Mouse (Mus musculus): ENCODE measurements around the gene Slc41a1. TPM values are rescaled to one million over a fixed set of nuclear protein-coding genes. Genes with fewer than 3 reads are reported as not detected.

The Slc41a1 gene
- polyA plus RNA-seq, 1 experiment from 2014 or later: 11.5 TPM

Other genes starting within 250 kb of the Slc41a1 start
- gene Avpr1b, start 228.3 kb upstream of the Slc41a1 start, polyA plus RNA-seq (2016; fragmentation: Nextera tagmentation; extraction: Ambion mirVana): not detected in 2 replicates
- gene Ctse, start 189.2 kb upstream of the Slc41a1 start, polyA plus RNA-seq (2016; fragmentation: Nextera tagmentation; extraction: Ambion mirVana): 0.41 TPM in 1 of 2 replicates, not detected in the other
- gene Rab7b, start 138.8 kb upstream of the Slc41a1 start, polyA plus RNA-seq (2016; fragmentation: Nextera tagmentation; extraction: Ambion mirVana): 0.61 and 0.76 TPM in 2 replicates
- 0.07 and 0.13 TPM in 2 replicates for gene Slc26a9, start 83.5 kb upstream of the Slc41a1 start, polyA plus RNA-seq (2016; fragmentation: Nextera tagmentation; extraction: Ambion mirVana)
- gene Pm20d1, start 30.1 kb upstream of the Slc41a1 start, polyA plus RNA-seq (2016; fragmentation: Nextera tagmentation; extraction: Ambion mirVana): 0.35 and 0.42 TPM in 2 replicates
- 11.0 and 14.1 TPM in 2 replicates for gene Rab29, start 39.7 kb downstream of the Slc41a1 start, polyA plus RNA-seq (2016; fragmentation: Nextera tagmentation; extraction: Ambion mirVana)
- gene Nucks1, start 83.0 kb downstream of the Slc41a1 start, polyA plus RNA-seq (2016; fragmentation: Nextera tagmentation; extraction: Ambion mirVana): 97.4 and 103 TPM in 2 replicates
- gene Slc45a3, start 135.5 kb downstream of the Slc41a1 start, polyA plus RNA-seq (2016; fragmentation: Nextera tagmentation; extraction: Ambion mirVana): 5.6 and 6.4 TPM in 2 replicates
- gene Elk4, start 180.1 kb downstream of the Slc41a1 start, polyA plus RNA-seq (2016; fragmentation: Nextera tagmentation; extraction: Ambion mirVana): 18.5 and 21.7 TPM in 2 replicates
- gene Mfsd4a, start 240.6 kb downstream of the Slc41a1 start, polyA plus RNA-seq (2016; fragmentation: Nextera tagmentation; extraction: Ambion mirVana): 15.4 and 16.2 TPM in 2 replicates